Mouse (Mus musculus) Muller cell, postnatal 12 days (primary cell): ENCODE data around the gene Coq8a.
A peak's percentile ranks its signal among the peaks of the same experiment; 100 is the strongest.

Experiments used
- DNase-seq: peaks from one replicate; pipeline ENCODE4 v3.0.0-alpha.2; 2015; ENCODE audit errors: inconsistent ontology term

The Coq8a gene

DNA sequence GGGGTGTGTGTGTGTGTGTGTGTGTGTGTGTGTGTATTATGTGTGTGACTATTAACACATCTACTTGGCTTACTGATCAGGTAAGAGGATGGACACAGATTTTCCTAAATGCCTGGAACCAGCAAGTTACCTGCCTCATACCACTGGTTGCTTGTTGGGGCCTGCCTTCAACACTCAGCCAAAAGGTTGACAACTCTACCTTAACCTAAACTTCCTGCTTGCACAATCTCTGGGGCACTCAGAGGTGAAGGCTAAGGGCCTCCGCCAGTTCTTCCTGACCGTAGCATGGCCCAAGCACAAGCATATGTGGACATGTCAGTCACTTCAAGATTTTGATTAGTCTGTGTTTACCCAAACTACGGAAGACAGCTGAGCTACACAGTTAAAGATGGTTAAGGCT, 1.4 kb downstream of the Coq8a start:
- DNase-seq: no peak

DNA sequence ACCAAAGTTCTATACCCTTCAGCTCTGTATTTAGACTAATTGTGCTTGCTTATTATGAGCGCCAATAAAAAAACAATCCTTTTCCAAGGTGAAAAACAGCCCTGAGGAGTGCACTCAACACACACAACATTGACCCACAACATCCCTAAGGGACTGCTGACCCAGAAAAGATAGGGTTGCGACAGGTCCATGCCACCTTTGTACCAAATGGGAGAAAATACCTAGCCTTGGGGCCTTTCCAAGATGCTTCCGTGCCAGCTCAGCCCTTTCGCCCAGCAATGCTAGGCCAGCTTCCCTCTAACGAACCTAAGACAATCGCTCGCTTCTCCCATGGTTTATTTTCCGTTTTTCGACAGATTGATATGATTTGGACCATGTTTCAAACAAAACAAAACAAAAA, 2.9 kb downstream of the Coq8a start:
- DNase-seq: no peak

DNA sequence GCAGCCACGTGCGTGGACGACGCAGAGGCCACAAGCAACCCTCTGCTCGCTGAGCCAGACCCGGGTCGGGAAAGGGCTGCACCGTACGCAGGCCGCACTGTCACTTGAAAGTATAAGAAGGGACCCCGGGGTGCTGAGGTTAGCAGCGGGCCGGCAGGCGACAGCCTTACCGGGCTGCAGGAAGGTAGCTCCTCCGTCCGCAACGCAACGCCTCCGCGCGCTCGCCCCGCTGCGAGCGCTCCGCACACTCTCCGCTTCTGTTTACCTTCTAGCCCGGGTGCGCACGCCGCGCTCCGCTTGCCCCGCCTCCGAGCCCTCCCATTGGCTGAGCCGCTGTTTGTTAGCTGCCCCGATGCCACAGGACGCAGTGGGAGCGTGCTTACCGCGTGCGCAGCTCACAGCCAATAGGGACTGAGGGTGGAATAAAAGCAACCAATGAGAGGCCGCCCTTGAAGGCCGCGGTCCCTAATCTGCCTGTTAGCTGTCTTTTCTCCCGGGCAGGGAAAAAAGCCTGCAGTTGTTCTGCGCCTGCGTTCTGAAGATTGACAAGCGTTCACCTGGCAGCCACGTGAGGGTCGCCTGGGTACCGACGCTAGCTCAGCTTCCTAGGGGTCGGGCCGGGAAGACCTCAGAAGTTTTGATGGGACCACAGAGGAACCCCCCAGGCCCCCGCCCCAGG, 3.6 kb downstream of the Coq8a start:
- DNase-seq: peak; percentile 99

DNA sequence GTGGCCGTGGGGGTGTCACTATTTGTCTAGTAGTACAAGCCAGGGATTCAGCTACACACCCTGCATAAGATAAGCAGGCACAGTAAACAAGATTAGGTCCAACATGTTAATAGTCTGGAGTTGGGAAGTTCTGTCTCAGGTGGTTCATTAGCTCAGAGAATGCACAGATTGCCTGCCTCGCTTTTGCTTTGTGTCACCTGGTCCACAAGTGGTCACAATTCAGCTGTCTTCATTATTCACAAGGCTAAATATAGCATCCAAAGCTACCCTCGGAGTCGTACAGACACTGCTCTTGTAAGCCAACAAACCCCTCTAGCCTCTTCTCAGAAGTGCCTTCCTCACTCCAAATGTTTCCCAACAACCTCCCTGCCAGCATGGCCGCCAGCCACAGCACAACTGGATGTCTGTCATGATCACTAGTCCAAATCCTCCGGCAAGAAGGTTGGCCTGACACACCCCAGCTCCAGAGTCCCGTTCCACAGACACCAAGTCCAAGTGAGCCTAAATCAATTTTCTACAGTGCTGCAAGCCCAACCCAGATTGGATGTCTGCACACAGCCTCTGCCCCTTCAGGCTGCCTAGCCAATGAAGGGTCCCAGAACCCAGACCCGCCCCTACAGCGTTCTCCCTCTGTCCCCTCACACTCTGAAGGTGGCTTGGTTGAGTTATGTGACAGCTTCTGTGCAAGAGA, 4.5 kb downstream of the Coq8a start:
- peak; percentile 70 for DNase-seq

DNA sequence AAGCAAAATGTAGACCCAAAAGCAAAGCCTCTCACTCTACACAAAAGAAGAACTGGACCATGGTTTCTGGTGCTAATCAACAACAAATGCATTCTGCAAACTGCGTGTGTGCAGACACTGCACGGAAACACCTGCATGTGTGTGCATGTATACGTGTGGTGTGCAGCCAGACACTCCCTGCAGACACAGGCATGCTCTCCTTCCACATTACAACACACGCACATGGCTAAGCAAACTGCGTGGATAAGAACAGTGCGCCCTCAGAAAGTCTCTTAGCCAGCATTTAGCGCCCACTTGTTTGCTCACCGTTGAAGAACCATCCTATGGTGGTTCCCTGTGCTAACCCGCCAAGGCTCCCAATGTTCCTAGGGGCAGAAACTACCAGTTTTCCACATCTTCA, 5.4 kb downstream of the Coq8a start:
- no peak for DNase-seq

DNA sequence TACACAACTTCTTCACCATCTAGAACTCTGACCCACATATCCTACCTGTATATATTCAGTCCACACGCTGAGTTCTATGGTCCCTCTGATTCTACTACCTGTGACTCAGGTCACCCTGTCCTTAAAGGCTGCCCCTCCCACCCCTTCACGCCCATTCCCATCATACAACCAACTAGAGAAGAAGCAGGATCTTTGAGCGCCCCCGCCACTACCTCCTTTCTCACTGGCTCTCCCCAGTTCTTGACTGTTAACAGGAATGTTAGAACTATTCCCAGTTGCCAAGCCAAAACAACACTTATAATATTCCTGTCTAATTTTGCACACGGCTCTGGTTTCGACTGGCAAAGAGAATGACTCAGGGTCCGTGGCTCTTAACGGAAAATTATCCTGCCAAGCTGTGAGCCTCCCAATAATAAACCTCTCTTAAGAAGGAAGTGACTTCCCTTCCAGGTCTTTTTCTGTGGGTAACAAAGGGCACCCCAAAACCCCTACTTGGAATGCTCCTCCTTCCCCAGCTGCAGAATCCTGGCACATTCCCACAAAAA, 5.9 kb downstream of the Coq8a start:
- no peak for DNase-seq

DNA sequence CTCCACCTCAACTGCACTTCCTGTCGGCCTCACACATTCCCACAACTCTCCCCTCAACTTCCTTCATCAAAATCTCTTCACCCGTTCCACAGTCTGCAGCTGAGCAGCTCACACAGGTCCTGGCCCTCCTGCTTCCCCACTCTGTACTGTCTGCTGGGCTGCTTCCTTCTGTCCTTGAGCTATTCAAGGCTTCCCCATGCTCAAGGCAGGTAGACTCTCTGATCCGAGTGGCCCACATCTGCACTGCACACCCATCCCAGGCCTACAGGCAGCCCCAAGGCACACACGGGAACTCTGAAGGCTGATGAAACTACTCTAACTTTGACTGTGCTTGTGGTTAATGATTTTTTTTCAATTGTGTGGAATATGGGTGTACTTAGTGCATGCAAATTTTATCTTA, 6.5 kb downstream of the Coq8a start:
- DNase-seq: no peak

DNA sequence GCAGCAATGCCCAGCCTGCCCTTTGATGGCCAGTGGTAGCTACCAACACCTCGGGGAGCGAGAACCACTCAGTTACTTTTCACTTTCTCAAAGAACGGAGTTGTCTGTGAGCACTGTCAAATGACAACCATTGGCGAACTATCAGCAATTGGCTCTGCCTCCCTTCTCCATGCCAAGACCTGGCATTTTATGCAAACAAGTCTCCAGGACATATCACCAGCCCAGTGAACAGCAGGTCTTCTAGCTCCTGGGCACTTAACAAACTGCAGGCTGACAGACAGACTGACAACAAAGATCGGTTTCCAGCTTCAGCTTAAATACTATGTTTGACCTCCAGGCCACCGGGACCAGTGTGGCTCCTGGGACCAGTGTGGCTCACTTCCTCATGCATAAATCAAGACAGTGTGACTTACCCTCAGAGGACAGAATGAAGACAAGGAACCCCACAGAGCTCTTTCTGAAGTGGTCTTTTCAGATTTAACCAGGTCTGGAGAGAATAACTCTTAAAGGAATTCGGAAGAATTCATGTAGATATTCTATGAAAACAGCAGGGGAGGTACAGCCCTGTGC, 7.7 kb downstream of the Coq8a start:
- no peak for DNase-seq

DNA sequence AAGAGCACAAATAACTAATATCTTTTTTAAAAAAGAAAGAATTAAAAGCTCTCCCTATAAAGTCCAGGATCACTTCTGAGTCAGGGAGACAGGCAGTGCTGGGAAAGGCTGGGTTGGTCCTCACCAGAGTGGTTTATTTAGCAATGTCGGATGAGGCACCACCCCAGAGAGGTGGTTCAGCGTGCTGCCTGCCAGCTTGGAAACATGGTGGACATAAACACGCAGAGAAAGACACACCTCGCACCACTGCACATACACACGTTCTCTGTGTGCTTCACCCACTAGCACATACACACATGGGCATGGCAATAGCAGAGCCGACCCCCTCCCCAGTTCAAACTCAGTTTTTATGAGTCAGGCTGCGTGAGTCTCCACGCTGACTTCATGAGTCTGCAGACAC, 8.3 kb downstream of the Coq8a start:
- DNase-seq: no peak

DNA sequence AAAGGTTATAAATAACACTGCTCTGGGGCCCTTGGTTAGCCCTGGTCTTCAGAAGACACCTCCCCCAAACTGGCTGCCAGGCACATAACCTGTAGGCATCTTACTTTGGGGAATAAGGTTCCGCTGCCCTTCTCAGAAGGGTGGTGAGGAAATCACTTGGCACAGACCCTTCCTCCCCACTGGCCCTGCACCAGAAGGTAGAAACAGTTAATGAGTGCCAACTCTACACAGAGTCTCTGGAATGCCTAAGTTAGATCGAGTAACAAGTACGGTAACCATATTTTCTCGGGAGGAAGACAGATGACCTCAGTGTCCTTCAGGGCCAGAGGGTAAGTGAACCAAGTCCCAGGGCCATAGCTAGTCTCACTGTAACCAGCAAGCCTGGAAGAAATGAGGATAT, 10.5 kb downstream of the Coq8a start:
- DNase-seq: no peak

DNA sequence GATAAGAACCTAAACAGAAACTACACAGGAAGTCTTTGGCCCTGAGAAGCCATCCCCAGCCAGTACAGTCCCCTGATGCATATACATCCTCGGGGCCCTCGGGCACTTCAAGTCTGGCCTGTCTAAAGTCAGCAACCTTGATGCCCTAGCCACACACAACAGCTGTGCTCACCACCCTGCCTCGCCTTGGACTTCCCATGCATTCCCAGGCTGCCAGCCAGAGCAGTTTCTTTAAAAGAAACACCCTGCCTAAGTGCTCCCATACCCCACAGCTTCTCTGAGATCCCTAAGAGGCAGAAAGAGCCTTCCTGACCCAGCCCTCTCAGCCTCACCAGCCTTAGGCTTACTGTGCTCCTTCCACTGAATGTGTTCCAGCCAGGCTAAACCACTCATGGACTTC, 13.0 kb downstream of the Coq8a start:
- DNase-seq: no peak

DNA sequence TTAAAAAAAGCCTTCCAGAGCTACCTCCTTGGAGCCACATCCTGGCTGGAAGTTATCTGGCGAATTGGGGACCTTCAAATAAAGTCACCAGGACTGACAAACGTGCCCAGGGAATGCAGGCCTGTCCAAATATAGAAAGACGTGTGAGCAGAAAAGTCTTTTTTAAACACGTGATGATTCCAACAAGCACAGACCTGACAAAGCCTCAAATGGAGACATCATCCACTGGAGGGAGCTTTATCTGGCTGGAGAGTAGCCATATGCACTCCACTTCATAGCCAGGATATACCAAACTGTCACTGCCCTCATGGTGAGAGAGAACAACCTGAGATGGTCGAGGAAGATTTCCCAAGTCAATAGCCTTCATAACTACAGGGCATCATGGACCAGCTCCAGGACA, 13.5 kb downstream of the Coq8a start:
- no peak for DNase-seq

DNA sequence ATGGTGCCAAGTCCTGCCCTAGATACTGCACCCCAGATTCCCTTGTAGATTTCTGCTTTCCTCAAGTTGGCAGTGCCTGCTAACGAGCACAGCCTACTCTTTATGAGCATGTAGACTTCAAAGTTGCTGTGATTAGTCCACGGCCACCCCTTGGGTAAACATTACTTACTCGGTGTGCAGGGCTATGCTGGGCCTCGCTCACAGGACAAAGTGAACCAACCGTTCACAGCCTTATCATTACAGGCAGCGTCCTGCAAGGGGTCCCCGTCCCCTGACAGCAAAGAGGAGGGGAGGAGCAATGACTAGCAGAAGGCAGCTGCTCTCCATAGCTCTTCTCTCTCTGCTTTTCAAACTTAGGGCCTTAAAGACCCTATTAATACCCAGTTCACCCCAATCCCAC, 14.6 kb downstream of the Coq8a start:
- no peak for DNase-seq

DNA sequence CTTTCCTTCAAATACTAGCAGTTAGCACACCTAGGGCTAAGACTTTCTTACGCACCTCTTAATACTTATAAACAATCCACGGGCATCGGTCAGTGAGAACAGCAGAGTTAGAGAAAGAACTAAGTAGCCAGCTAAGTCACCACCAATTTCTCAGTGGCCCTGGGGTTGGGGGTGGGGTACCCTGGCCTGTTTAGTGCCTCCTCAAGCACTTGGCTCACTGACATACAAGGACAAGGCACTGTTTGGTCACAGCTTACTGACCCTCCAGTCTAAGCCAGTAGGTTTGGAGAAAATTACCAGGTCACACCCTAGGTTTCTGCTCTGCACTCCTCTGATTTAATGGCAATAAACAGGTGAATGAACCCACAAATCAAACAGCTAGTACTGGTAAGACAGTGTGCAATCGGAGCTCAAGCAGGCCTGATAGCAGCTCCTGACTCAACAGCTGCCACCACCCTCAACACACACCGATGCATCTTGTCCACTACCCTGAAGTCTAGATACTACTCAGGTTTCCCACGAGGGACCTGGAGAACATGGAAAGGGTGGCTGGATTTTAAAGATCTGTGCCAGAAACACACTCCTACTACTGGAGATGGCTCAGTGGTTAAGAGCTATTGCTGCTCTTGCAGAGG, 15.8 kb downstream of the Coq8a start:
- DNase-seq: no peak

DNA sequence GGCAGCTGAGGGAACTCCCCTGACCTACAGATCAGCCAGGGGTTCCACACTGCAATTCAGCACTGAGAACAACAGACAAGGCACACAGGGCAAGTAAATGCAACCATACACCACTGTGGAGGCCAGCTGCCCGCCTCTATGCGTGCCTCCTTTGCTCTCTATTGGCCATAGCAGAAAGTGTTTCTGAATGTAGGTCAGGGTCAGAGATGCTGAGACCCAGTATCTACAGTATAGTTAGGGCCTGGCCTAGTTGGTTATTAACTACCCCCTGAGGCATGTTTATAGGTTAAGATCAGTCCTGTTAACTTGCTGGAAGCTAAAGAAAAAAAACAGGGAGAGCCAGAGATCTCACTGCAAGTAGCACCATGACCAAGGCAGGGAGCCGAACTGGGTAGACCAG, 16.7 kb downstream of the Coq8a start:
- DNase-seq: no peak

DNA sequence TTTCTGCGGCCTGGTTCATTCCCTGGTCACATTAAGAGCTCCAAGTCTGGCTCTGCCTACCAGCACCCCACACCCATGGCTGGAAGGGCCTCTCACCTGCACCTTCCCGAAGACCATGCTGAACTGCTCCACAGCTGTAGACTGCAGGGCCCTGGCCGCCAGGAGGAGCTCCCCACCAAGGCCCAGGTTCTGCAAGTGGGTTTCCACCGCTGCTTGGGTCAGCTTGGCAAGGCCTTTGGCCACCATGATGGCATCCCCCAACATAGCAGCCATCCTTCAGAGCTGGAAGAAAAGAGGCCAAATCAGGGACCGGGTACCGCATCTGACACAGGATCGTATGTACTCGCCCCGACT, 17.5 kb downstream of the Coq8a start:
- DNase-seq: no peak

DNA sequence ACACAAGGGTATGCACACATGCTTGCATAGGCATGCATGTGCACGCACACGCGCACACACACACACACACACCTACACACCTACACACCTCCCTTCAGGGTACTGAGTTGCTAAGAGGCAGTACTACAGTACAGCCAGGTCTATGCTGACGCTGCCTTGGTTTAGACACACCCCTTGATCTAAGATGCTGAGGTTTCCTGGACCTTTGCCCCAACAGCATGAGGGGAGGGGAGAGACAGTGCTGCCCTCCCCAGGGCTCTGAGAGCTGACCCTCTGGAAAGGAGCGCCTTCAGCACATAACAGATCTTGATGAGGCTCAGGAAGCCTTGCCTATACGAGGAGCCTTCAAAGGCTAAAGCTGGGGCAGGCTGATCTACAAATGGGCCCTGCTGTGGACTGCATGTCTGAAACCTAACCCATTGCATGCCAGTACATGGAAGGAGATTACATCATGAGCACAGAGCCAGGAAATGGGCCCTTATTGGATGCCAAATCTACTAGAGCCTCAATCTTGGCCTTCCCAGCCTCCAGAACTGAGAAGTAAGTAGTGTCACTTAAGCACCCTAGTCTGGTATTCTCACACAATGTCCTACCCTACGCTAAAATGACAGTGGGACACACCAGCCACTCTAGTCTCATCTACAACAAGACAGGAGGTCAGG, 18.0 kb downstream of the Coq8a start:
- no peak for DNase-seq

DNA sequence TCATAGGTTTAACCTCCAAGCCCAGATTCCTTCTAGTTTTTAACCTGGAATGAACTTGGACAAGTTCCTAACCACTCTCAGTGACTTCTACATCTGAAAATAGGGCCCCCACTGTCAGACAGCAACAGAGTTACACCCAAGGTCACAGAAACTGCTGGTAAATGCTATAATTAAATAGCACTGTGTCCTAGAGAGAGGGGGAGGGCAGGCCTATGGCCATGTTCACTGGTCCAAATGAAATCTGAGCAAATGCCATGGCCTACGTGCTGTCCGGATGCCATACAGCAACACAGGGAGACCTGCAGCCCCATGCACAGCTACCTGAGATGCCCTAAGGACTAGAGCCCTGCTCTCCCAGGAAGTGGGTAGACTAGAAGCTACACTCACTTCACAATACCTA, 19.6 kb downstream of the Coq8a start:
- no peak for DNase-seq

DNA sequence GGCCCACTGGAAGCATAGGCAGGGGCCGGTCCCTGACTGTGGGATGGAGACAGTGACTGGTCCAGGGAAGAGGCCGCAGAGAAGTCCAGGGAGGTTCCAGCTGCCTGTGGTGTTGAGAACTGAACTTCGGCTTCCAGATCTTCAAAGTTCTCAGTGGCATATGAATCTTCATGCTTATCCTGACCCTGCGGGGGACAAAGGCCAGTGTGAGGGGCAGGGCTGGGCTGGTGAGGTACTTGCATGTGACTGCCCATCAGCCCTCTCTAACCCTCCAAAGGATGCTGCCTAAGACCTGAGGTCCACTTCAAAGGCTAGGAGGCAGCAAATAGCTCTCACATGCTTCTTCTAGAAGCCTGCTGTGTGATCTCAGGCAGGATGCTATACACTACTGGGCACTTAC, 20.3 kb downstream of the Coq8a start:
- DNase-seq: no peak

DNA sequence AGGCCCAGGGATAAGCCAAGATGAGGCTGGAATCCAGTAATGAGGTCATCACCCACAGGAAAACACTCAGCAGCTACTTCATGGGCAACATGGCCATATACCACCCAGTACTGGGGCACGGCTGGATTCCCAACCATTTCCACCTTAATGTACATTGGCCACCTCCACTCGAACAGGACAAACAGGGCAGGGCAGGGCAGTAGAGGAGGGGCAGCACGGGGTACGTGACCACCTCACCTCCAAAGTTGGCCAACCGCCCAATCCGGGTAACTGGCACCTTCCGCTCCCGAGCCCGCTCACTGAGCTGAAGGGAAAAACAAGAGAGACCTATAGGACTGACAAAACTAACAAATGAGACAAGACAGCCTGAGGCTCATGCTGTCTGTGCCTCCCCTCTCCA, 21.1 kb downstream of the Coq8a start:
- no peak for DNase-seq

DNA sequence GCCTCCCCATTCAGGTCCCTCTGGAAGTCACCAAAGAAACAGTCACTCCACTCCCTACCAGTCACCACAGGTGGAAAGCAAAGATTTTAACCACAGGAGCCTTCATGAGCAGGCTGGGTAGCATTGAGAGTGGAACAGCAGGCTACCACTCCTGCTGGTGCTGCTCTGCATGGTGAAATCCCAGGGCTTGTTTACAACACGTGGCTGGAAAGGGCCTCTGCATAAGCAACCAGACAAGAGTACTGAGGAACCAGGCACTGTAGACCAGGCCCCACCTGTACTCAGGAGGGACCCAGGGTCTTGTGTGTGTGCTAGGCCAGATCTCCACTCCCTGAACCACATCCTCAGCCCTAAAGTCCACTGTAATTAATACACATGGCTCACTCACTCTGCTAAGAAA, 22.6 kb downstream of the Coq8a start:
- no peak for DNase-seq

DNA sequence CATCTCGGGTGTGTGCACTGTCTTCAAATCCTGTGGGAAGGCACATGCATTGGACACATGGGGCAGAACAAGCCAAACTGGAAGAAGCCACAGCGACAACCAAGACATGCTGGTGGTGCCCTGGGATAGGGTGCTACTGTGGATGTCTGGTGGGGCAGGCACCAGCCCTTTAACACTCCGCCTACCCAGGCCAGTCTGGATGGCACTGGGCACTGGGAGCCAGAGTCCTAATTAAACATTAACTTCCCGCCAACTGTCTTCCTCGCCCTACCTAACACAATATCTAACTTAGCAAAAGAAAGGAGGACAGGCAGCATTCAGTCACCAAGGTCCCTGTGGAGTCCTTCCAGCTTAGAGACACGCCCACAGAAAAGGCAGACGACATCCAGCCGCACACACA, 23.8 kb downstream of the Coq8a start:
- no peak for DNase-seq
